Mouse (Mus musculus) hindbrain, embryonic 11.5 days (tissue): ENCODE results near the gene Hnrnpa1. TPM values are rescaled to one million over a fixed set of nuclear protein-coding genes. Genes with fewer than 3 reads are reported as not detected.
A peak's percentile ranks its signal among the peaks of the same experiment; 100 is the strongest.
"Not testable (repeated sequence)": the region's sequence is repeated elsewhere in the genome, so short reads cannot be mapped to it uniquely, and the experiment has no call there.

ENCODE experiments used
- ATAC-seq: fragments of 200-750 bp; cut with Nextera tagmentation; 2 replicates; pipeline ENCODE4 v1.8.0; 2017; ENCODE audit warnings: mild to moderate bottlenecking, moderate TSS enrichment, moderate library complexity; ENCODE audit not compliant: low FRiP score
- DNase-seq: peaks from one replicate; pipeline ENCODE4 v3.0.0-alpha.2; 2015; ENCODE audit warnings: low spot score
- H3K27ac ChIP-seq: fragments of 300-500 bp; sonication (generic); 2 replicates; pipeline ENCODE4 v1.5.1; 2014; ENCODE audit warnings: mild to moderate bottlenecking, low read depth, low read length
- H3K27me3 ChIP-seq: fragments of 300-500 bp; sonication (generic); 2 replicates; pipeline ENCODE4 v1.6.1; 2014; ENCODE audit warnings: mild to moderate bottlenecking, low read length, moderate library complexity, mixed read lengths; ENCODE audit not compliant: control insufficient read depth, insufficient read depth
- H3K36me3 ChIP-seq: fragments of 300-500 bp; sonication (generic); 2 replicates; pipeline ENCODE4 v1.6.1; 2014; ENCODE audit warnings: mild to moderate bottlenecking, low read length, moderate library complexity, mixed read lengths; ENCODE audit not compliant: control insufficient read depth, insufficient read depth
- H3K4me1 ChIP-seq: fragments of 300-500 bp; sonication (generic); replicated peaks from 2 replicates; pipeline ENCODE4 v1.6.1; 2014; ENCODE audit warnings: low read length, mixed read lengths; ENCODE audit not compliant: control insufficient read depth, insufficient read depth
- H3K4me2 ChIP-seq: fragments of 300-500 bp; sonication (generic); replicated peaks from 2 replicates; pipeline ENCODE4 v1.6.1; 2014; ENCODE audit warnings: mild to moderate bottlenecking, low read depth, low read length
- H3K4me3 ChIP-seq: fragments of 300-500 bp; sonication (generic); 2 replicates; pipeline ENCODE4 v1.5.1; 2014; ENCODE audit warnings: low read depth, low read length
- H3K9ac ChIP-seq: fragments of 300-500 bp; sonication (generic); 2 replicates; pipeline ENCODE4 v1.6.1; 2014; ENCODE audit warnings: low read depth, low read length
- H3K9me3 ChIP-seq: fragments of 300-500 bp; sonication (generic); 2 replicates; pipeline ENCODE4 v1.6.1; 2016; ENCODE audit warnings: low read length; ENCODE audit not compliant: control insufficient read depth
- WGBS: fragments of 180-500 bp; shearing (Covaris S2); extraction: QIAGEN DNeasy Blood & Tissue Kit; methylation state at CpG from one replicate; pipeline ENCODE4 v1.1.7; 2014; 5-methylcytosine and 5-hydroxymethylcytosine counted together
- polyA plus RNA-seq: library from polyadenylated mRNA; unstranded; fragments of >200 nt; fragmentation: Nextera tagmentation; extraction: Ambion mirVana; gene quantifications from 2 replicates; pipeline ENCODE4 v1.2.1, GENCODE M21; 2014

Hnrnpa1 gene
- polyA plus RNA-seq, 1 experiment from 2014 or later = 1,311 TPM

DNA sequence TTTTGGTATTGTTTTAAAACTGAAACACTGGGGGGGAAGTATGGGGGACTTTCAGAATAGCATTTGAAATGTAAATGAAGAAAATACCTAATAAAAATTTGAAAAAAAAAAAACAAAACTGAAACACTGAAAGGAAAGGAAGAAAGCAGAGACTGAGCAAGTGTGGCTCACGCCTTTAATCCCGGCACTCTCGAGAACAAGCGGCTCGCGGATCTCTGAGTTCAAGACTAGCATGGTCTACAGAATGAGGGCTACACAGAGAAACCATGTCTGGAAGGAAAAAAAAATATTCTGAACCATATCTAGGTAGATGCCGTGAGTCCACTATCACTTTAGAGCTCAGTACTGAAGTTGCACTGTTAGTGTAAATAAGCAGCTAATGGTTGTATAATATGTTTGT is 2.9 kb upstream of the Hnrnpa1 start:
- H3K4me2 ChIP-seq = no peak overlapping the region
- no peak for ATAC-seq
- no peak overlapping the region for H3K9ac ChIP-seq
- H3K27me3 ChIP-seq = no peaks in the 10 kb centered on the region
- no peaks in the 10 kb centered on the region for H3K9me3 ChIP-seq
- peaks cover 3% of the 10 kb centered on the region; the same call in 1 of the 2 replicates for H3K36me3 ChIP-seq
- H3K4me3 ChIP-seq = no peak overlapping the region
- H3K4me1 ChIP-seq = no peaks in the 10 kb centered on the region
- H3K27ac ChIP-seq = no peak overlapping the region
- DNase-seq = no peak
- WGBS = 94% methylated on average over 7 of the region's 7 CpGs

DNA sequence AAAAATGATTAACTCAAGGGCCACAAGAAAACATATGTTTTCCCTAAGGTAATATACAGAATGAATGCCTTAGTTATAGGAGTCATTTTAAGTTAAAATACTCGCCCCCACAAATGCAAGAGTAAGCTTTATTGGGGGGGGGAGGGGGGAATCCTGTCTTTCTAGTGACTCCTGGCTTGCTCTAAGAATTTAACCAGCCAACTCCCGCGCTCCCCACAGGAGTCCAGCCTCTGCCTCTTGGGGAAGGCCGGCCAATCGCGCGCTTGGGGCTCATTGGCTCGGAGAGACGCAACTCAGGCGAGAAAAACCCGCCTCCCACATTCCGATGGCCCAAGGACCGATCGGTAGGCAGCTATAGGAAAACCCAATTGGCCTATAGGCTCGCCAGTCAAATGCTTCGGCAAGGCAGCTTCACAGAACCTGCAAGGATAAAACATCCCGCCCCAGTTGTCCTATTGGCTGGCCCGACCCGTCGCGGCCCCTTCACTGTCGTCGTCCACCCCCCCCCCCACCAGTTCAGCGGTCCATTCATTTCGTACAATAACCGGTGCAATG is 1.0 kb upstream of the Hnrnpa1 start:
- no peaks in the 10 kb centered on the region for H3K27me3 ChIP-seq
- H3K9me3 ChIP-seq = no peaks in the 10 kb centered on the region
- peak; percentile 94 for DNase-seq
- under 1% methylated on average over 26 of the region's 26 CpGs for WGBS
- peaks cover 16% of the 10 kb centered on the region for H3K36me3 ChIP-seq
- H3K4me2 ChIP-seq = peak overlapping the region; percentile 38
- peak overlapping the region; percentile 46 for H3K9ac ChIP-seq
- peak overlapping the region; percentile 46 for H3K4me3 ChIP-seq
- H3K4me1 ChIP-seq = peaks cover 7% of the 10 kb centered on the region; the same call in 1 of the 2 replicates
- H3K27ac ChIP-seq = peak overlapping the region; percentile 89
- ATAC-seq = peak; percentile 91

DNA sequence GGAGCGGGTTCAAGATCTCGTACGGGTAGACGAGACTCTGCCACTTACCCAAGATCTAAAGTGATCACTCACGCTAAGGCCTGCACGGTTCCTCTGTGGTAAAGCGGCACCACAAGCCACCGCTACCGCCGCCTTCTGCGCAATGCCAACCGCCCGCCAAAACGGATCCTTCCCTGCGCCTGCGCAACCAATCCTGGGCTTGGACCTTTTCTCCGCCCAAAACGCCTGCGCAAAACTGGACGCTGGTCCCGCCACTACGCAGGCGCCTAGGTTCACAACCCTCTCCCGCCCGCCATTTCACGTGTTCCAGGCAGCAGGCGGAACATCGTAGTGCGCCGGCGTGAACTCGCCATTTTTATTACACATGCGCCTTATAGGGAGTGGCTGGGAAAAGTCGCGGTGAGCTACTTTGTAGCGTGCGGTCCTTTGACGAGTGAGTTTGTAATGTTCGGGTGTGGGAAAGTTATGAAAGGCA is 510 bp upstream of the Hnrnpa1 start, which contains the start of gene Cbx5:
Gene Cbx5 (minus strand): TSS at position 132 of the 475 bp plus-strand sequence.
- no peaks in the 10 kb centered on the region for H3K9me3 ChIP-seq
- ATAC-seq (peak; percentile 95), DNase-seq (peak; percentile 96)
- peak within 1 kb of the TSS; percentile 89 for H3K27ac ChIP-seq
- H3K4me3 ChIP-seq = peak within 1 kb of the TSS; percentile 46
- H3K4me1 ChIP-seq = peaks cover 7% of the 10 kb centered on the region; the same call in 1 of the 2 replicates
- H3K27me3 ChIP-seq = no peaks in the 10 kb centered on the region
- under 1% methylated on average over 39 of the region's 39 CpGs for whole genome bisulfite sequencing
- peaks cover 15% of the 10 kb centered on the region for H3K36me3 ChIP-seq
- H3K4me2 ChIP-seq = peak within 1 kb of the TSS; percentile 74
- peak within 1 kb of the TSS; percentile 66 for H3K9ac ChIP-seq

DNA sequence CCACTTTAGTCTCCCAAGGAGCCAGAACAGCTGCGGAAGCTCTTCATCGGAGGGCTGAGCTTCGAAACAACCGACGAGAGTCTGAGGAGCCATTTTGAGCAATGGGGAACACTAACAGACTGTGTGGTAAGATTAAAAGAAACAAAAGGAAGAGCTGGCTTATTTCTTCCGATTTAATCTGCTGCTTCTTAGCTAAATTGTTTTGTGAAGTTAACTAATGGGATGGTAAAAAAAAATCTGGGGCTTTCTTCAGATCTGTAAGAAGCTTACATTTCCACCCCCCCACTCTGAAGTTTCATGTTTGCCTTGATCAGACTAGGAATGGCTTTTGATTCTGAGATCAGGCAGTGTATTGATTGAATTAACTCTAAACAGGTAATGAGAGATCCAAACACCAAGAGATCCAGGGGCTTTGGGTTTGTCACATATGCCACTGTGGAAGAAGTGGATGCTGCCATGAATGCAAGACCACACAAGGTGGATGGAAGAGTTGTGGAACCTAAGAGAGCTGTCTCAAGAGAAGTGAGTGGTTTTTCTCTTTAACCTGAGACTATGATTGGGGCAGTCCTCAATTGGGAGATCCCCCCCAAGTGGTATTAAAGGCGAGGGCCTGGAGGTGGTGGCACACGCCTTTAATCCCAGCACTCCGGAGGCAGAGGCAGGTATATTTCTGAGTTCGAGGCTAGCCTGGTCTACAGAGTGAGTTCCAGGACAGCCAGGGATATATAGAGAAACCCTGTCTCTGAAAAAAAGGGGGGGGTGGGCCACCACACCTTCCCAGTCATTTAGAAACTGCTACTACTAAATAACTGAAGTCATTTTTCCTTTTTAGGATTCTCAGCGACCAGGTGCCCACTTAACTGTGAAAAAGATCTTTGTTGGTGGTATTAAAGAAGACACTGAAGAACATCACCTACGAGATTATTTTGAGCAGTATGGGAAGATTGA is 1.1 kb downstream of the Hnrnpa1 start:
- Histone ChIP-seq H3K36me3 (peaks cover 21% of the 10 kb centered on the region), H3K4me3 (peak overlapping the region; percentile 46), H3K27ac (peak overlapping the region; percentile 67), H3K9ac (peak overlapping the region; percentile 66), H3K4me2 (peak overlapping the region; percentile 74)
- H3K4me1 ChIP-seq, H3K27me3 ChIP-seq, H3K9me3 ChIP-seq, ATAC-seq, DNase-seq: not testable (repeated sequence)
- WGBS = 14% methylated on average over 12 of the region's 12 CpGs

DNA sequence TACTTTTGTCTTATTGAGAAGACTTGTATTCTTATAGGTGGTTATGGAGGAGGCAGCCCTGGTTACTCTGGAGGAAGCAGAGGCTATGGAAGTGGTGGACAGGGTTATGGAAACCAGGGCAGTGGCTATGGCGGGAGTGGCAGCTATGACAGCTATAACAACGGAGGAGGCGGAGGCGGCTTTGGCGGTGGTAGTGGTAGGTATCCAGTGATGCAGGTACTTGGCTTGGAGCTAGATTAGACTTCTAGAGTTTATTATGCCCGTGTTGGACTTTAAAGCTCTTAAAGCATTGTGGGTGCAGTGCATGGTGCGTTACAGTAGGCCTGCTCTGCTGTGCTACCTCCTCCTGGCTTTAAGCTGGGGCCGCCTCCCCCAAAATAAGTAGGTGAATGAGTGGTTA is 2.7 kb downstream of the Hnrnpa1 start:
- H3K27me3 ChIP-seq = no peaks in the 10 kb centered on the region
- H3K36me3 ChIP-seq = peaks cover 30% of the 10 kb centered on the region
- no peak overlapping the region for H3K27ac ChIP-seq
- WGBS = 77% methylated on average over 8 of the region's 8 CpGs
- H3K9ac ChIP-seq = peak overlapping the region; percentile 31; the same call in 1 of the 2 replicates
- DNase-seq (no peak), ATAC-seq (no peak)
- H3K4me2 ChIP-seq = peak overlapping the region; percentile 74
- H3K4me1 ChIP-seq = peaks cover 7% of the 10 kb centered on the region; the same call in 1 of the 2 replicates
- no peaks in the 10 kb centered on the region for H3K9me3 ChIP-seq
- H3K4me3 ChIP-seq = peak overlapping the region; percentile 46

DNA sequence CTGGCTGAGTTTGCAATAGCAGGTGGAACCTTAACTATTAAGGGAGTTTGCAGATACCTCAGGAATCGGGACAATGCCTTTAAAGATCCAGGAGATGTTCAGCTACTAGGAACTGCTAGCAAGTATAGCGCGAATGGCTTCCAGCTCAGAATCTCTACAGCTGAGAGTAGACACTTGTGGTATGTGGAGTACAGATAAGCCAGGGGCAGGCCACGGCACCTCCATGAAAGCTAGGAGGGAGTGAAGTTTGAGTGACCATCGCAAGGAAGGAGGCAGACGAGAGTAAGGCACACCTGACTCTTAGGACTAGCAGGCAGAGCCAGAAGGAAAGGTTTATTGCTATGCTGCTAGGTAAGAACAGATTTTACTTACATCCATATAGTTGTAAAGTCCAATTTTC is 5.4 kb downstream of the Hnrnpa1 start:
- peaks cover 35% of the 10 kb centered on the region for H3K36me3 ChIP-seq
- 91% methylated on average over 6 of the region's 6 CpGs for WGBS
- no peak overlapping the region for H3K9ac ChIP-seq
- ATAC-seq (no peak), DNase-seq (no peak)
- peaks cover 7% of the 10 kb centered on the region; the same call in 1 of the 2 replicates for H3K4me1 ChIP-seq
- H3K9me3 ChIP-seq = no peaks in the 10 kb centered on the region
- no peak overlapping the region for H3K4me3 ChIP-seq
- no peak overlapping the region for H3K4me2 ChIP-seq
- no peaks in the 10 kb centered on the region for H3K27me3 ChIP-seq
- H3K27ac ChIP-seq = no peak overlapping the region

DNA sequence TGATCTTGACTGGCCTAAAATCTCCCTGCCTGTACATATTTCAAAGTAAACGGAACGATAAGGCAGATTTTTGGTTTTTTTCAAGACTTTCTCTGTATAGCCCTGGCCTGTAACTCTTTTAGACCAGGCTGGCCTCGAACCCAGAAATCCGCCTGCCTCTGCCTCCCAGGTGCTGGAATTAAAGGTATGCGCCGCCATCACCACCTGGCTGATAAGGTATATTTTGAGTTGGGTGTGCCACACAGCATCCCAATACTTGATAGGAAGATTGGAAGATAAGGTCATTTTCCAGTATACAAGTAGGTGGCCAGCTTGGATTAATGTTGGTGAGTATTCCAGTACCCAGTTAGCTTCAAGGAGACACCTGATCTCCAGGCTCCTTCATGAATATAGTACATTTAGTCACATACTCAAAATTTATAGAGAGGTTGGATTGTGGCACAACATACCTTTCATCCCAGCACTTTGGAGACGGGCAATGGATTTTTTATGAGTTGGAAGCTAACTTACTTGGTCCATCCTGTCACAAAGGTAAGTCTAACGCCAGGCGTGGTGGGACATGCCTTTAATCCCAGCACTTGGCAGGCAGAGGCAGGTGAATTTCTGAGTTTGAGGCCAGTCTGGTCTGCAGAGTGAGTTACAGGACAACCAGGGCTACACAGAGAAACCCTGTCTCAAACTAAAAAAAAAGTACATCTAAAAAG is 7.0 kb downstream of the Hnrnpa1 start:
- no peak overlapping the region for H3K9ac ChIP-seq
- DNase-seq (no peak), ATAC-seq (no peak)
- H3K27me3 ChIP-seq = no peaks in the 10 kb centered on the region
- H3K9me3 ChIP-seq = no peaks in the 10 kb centered on the region
- peaks cover 35% of the 10 kb centered on the region for H3K36me3 ChIP-seq
- no peak overlapping the region for H3K4me2 ChIP-seq
- 92% methylated on average over 9 of the region's 9 CpGs for WGBS
- peaks cover 7% of the 10 kb centered on the region; the same call in 1 of the 2 replicates for H3K4me1 ChIP-seq
- H3K27ac ChIP-seq = no peak overlapping the region
- H3K4me3 ChIP-seq = no peak overlapping the region

DNA sequence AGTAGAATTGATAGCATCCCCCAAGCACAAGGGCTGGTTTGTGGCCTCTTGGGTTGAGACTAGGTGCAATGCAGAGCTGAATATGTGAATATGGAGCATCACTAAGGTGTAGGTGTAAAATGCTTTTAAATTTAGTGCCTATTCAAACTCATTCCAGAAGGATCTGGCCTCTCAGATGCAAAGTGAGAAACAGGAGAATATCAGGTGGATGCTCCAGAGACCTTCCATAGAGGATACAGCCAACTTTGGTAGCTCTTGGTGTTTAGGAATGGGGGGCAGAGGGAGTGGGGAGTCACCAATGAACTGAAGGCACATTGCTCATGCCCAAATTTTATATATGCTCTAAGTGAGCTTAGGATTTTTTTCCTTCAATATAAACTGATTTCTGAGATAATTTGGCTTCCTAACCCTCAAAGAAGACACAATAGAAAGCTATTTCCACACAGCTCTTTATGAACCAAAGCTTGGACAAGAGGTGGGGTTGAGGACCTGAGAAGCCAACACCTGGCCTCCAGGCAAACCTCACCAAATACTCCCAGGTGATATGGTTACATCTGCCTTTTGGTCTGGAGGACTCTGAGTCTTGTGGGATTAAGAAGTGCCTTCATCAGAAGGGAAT is 7.7 kb downstream of the Hnrnpa1 start:
- H3K36me3 ChIP-seq = peaks cover 29% of the 10 kb centered on the region

More for the DNA sequence above, 7.7 kb downstream of the Hnrnpa1 start:
- Histone ChIP-seq H3K4me3 (no peak overlapping the region), H3K27me3 (no peaks in the 10 kb centered on the region), H3K4me2 (no peak overlapping the region), H3K4me1 (peaks cover 3% of the 10 kb centered on the region; the same call in 1 of the 2 replicates), H3K27ac (no peak overlapping the region), H3K9me3 (no peaks in the 10 kb centered on the region), H3K9ac (no peak overlapping the region)
- DNase-seq (no peak), ATAC-seq (0 out of 2 replicates have a peak, but pooled peaks have one; percentile 10)
